Mouse (Mus musculus): ENCODE measurements around the gene Ticam1. TPM values are rescaled to one million over a fixed set of nuclear protein-coding genes. Genes with fewer than 3 reads are reported as not detected.

Ticam1 gene
- polyA plus RNA-seq, 1 experiment from 2014 or later = 4.3 TPM

DNA sequence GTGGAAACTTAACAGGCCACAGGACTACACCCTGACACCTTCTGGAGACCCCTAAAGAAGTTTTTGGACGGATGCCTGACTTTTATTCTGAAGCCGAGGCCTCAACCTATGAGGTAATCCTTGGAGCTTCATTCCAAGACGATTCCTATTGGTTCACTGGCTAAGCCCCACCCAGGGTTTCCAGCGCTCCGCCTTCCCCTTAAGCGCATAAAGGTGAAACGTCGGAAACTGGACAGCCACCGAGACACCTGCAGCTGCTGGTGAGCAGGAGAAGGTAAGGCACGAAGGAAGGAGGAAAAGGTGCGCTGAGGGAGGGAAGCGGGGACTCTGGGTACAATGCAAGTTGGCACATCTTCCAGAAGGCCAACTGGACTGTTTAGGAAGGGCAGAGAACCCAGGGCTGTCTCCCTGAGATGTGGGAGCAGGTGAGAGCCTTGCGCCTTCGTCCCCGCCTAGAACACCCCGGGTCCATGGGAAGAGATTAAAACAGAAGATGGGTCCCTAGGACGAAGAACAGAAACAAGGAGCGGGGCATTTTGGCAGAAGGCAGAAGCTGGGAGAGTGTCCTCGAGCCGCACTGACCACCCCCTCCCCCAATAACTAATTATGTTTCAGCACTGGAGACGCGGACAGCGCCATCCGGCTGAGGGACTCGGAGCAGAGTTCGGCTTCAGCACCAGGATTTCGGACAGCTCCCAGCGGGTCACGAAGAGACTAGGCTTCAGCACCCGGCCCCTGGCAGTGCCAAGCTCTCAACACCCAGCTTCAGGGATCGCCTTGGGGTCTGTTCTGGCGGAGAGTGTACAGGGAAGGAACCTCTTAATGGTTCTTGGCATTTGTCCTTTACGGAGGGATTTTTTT is 34.8 kb downstream of the Ticam1 start:
- Histone ChIP-seq H3K4me1 (no peaks in the 10 kb centered on the region; the same call in 1 of the 2 replicates), H3K27ac (no peak overlapping the region), H3K4me3 (no peak overlapping the region), H3K27me3 (peaks cover 12% of the 10 kb centered on the region), H3K9me3 (no peaks in the 10 kb centered on the region), H3K4me2 (no peak overlapping the region), H3K9ac (no peak overlapping the region), H3K36me3 (no peaks in the 10 kb centered on the region)
- no peak for ATAC-seq (ENCODE audit: insufficient number of reproducible peaks, insufficient read depth, low FRiP score, low TSS enrichment, low read depth)
- under 1% methylated on average over 33 of the region's 33 CpGs for WGBS

DNA sequence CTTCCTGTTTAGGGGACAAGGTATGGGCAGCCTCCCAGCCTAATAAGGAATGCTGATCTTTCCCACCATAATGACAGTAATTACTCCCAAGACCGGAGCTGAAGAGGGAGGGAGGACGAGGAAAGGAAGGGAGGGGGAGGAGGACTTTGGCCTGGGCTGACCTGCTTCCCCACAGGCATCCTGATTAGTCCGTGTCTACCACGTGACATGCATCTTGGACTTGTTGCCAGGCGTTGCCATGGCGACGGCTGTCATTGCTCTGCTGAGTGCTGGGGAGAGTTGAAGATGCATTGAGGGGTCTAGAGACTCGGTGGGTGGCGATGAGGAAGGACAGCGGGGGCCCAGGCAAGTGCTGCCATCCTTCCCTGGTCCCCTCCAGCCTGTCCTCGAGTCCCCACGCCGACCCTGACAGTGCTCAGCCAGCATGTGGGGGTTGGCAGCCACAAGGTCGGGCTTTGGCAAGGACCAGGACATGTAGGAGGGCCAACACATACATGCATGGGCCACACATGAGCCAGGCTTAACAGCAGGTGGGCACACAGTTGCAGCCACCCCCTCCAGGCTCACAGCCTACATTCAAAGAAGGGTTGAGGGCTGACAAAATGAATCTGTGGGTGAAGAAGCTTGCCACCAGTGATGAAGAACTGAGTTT is 42.6 kb downstream of the Ticam1 start:
- Histone ChIP-seq H3K27me3 (0 out of 2 replicates have a peak, but pooled peaks cover under 1% of the 10 kb centered on the region), H3K4me1 (peaks cover 4% of the 10 kb centered on the region; the same call in 1 of the 2 replicates), H3K9ac (no peak overlapping the region), H3K36me3 (no peaks in the 10 kb centered on the region), H3K4me2 (no peak overlapping the region), H3K4me3 (no peak overlapping the region), H3K27ac (no peak overlapping the region), H3K9me3 (no peaks in the 10 kb centered on the region)
- 5% methylated on average over 14 of the region's 14 CpGs for WGBS
- ATAC-seq (ENCODE audit: insufficient number of reproducible peaks, insufficient read depth, low FRiP score, low TSS enrichment, low read depth) = no peak

DNA sequence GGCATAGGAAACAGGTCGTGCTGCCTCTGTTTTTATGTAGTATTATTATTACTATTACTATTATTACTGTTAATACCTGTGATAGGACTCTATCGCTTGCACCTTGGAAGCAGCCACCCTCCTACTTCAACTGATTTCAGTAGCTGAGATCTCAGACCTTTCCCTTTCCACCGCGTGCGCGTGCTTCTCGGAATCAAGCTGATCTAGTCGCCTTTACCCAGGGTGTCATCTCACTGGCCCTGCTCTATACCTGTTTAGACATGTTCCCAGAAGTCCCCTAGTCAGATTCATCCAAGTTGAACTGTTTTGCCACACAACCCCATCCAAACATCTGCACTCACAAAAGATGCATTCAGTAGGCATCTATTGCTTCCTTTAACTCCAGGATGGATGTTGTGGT is 43.2 kb downstream of the Ticam1 start:
- H3K27me3 ChIP-seq = 0 out of 2 replicates have a peak, but pooled peaks cover 3% of the 10 kb centered on the region
- 46% methylated on average over 8 of the region's 8 CpGs for WGBS
- H3K9me3 ChIP-seq = no peaks in the 10 kb centered on the region
- H3K27ac ChIP-seq = no peak overlapping the region
- no peak for ATAC-seq (ENCODE audit: insufficient number of reproducible peaks, insufficient read depth, low FRiP score, low TSS enrichment, low read depth)
- no peak overlapping the region for H3K4me3 ChIP-seq
- H3K4me1 ChIP-seq = peaks cover 4% of the 10 kb centered on the region; the same call in 1 of the 2 replicates
- no peak overlapping the region for H3K4me2 ChIP-seq
- H3K9ac ChIP-seq = no peak overlapping the region
- no peaks in the 10 kb centered on the region for H3K36me3 ChIP-seq

DNA sequence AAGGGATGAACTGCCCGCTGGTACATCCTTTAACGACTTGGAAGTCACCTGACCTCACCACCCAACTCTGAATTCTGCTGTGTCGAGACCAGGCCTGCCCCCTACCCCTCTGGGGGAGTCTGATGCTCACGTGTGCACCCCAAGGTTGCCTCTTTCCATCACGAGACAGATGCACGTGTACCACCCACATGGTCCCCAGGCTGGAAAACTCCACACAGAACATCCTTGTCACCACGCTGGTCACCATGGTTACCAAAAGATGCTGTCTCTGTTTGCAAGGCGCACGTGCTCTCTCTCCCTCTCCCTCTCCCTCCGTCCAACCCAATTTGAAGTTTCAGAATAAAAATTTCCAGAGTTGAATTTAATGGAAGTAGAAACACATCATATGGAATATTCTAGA is 46.6 kb downstream of the Ticam1 start:
- Histone ChIP-seq H3K36me3 (no peaks in the 10 kb centered on the region), H3K4me2 (no peak overlapping the region), H3K9me3 (no peaks in the 10 kb centered on the region), H3K27ac (no peak overlapping the region), H3K4me1 (peaks cover 4% of the 10 kb centered on the region; the same call in 1 of the 2 replicates), H3K27me3 (0 out of 2 replicates have a peak, but pooled peaks cover 3% of the 10 kb centered on the region), H3K4me3 (no peak overlapping the region), H3K9ac (no peak overlapping the region)
- no peak for ATAC-seq (ENCODE audit: insufficient number of reproducible peaks, insufficient read depth, low FRiP score, low TSS enrichment, low read depth)
- WGBS = 64% methylated on average over 10 of the region's 10 CpGs

DNA sequence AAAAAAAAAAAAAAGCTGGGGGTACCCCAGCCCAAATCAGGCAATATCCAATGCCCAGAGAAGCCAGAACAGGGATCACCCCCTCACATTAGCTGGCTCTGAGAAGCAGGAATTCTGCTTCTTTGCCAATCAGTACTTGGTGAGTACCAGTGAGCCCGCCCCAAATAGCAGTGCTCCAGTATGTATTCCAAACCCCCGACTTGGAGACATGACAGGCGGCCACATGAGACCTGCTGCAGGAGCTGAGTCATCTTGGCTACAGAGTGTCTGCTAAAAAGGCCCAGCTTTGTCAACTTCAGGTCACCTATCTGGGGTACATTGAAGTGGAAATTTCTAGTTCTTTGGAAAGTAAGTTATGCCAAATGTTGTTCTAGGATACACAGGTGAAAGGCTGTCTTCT is 50.0 kb downstream of the Ticam1 start:
- 64% methylated on average over 3 of the region's 3 CpGs for WGBS
- no peak for ATAC-seq (ENCODE audit: insufficient number of reproducible peaks, insufficient read depth, low FRiP score, low TSS enrichment, low read depth)

DNA sequence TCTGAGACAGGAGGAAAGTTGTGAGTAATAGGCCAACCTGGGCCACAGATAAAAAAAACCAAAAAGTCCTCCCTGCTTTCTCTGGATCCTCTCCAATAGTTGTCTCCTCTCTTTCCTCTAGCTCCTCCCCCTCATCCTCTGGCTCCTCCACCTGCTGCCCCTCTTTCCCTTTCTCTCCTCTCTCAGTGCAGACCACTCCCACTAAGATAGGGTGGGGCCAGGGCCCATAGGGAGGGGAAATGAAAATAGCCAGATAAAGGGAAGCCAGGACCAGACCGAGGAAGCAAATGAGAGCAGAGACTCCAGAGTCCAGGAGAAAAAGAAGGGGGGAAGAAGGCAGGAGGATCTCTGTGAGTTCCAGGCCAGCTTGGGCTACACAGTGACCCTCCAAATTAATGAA is 51.7 kb downstream of the Ticam1 start:
- WGBS = 56% methylated on average over 1 of the region's 1 CpGs

More for the DNA sequence above, 50.0 kb downstream of the Ticam1 start:
- H3K4me3 ChIP-seq = no peak overlapping the region
- no peaks in the 10 kb centered on the region for H3K36me3 ChIP-seq
- H3K4me1 ChIP-seq = no peaks in the 10 kb centered on the region
- H3K9ac ChIP-seq = no peak overlapping the region
- H3K27me3 ChIP-seq = 0 out of 2 replicates have a peak, but pooled peaks cover 3% of the 10 kb centered on the region
- no peaks in the 10 kb centered on the region for H3K9me3 ChIP-seq
- no peak overlapping the region for H3K4me2 ChIP-seq
- no peak overlapping the region for H3K27ac ChIP-seq

DNA sequence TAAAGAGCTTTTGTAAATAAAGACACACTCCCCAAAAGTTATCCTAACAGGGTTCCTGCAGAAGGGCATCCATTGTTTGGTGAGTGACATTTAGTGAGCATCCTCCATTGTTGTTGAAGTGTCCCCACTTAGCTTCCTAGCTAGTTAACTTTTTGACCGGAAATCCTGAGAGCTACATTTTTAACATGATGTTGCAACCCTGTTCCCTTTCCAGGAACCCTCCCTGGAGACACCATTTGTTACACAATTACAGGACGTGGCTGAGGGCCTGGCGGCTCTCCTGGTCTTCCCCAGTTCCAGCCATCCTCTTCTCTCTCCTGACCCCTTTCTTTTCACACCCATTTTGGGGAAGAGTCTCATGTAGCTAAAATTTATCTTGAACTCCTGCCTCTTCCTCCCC is 56.8 kb downstream of the Ticam1 start:
- ATAC-seq (ENCODE audit: insufficient number of reproducible peaks, insufficient read depth, low FRiP score, low TSS enrichment, low read depth) = no peak
- WGBS = 58% methylated on average over 3 of the region's 3 CpGs
- Histone ChIP-seq H3K27ac (no peak overlapping the region), H3K9me3 (no peaks in the 10 kb centered on the region), H3K27me3 (no peaks in the 10 kb centered on the region), H3K4me2 (peak overlapping the region; percentile 87; the same call in 1 of the 2 replicates), H3K36me3 (no peaks in the 10 kb centered on the region), H3K4me3 (no peak overlapping the region), H3K4me1 (peaks cover 27% of the 10 kb centered on the region), H3K9ac (no peak overlapping the region)

More for the DNA sequence above, 51.7 kb downstream of the Ticam1 start:
- no peaks in the 10 kb centered on the region for H3K9me3 ChIP-seq
- no peak for ATAC-seq (ENCODE audit: insufficient number of reproducible peaks, insufficient read depth, low FRiP score, low TSS enrichment, low read depth)
- no peaks in the 10 kb centered on the region for H3K36me3 ChIP-seq
- H3K27ac ChIP-seq = no peak overlapping the region
- no peak overlapping the region for H3K4me2 ChIP-seq
- no peak overlapping the region for H3K4me3 ChIP-seq
- no peak overlapping the region for H3K9ac ChIP-seq
- 0 out of 2 replicates have a peak, but pooled peaks cover 3% of the 10 kb centered on the region for H3K27me3 ChIP-seq
- no peaks in the 10 kb centered on the region for H3K4me1 ChIP-seq

MicroRNAs within 50 kb of the gene (microRNA counts, 519-probe panel; counts per million panel counts)
- microRNA mmu-miR-7b = 2,285 counts per million, percentile 56 among the panel's probes with 10 or more counts

Small RNA genes within 50 kb of the gene (microRNA-seq; reads per million reads assigned to microRNA genes)
- 47.3 reads per million, percentile 43 among the genes with 10 or more reads in this experiment for gene Mir7b

Other genes starting within 250 kb of the Ticam1 start
- gene Sh3gl1, start 240.2 kb downstream of the Ticam1 start, polyA plus RNA-seq (2015; fragmentation: Nextera tagmentation; extraction: Ambion mirVana) = 175 and 185 TPM in 2 replicates
- gene Chaf1a, start 236.3 kb downstream of the Ticam1 start, polyA plus RNA-seq (2015; fragmentation: Nextera tagmentation; extraction: Ambion mirVana) = 25.8 and 34.8 TPM in 2 replicates
- gene Ubxn6, start 201.8 kb downstream of the Ticam1 start, polyA plus RNA-seq (2015; fragmentation: Nextera tagmentation; extraction: Ambion mirVana) = 47.6 and 51.2 TPM in 2 replicates
- 151 and 155 TPM in 2 replicates for gene Hdgfl2, start 197.2 kb downstream of the Ticam1 start, polyA plus RNA-seq (2015; fragmentation: Nextera tagmentation; extraction: Ambion mirVana)
- 0.07 and 0.10 TPM in 2 replicates for gene Plin4, start 167.0 kb downstream of the Ticam1 start, polyA plus RNA-seq (2015; fragmentation: Nextera tagmentation; extraction: Ambion mirVana)
- gene Plin5, start 159.2 kb downstream of the Ticam1 start, polyA plus RNA-seq (2015; fragmentation: Nextera tagmentation; extraction: Ambion mirVana) = 0.17 and 0.30 TPM in 2 replicates
- gene Lrg1, start 154.8 kb downstream of the Ticam1 start, polyA plus RNA-seq (2015; fragmentation: Nextera tagmentation; extraction: Ambion mirVana) = 0.24 and 0.30 TPM in 2 replicates
- 2.4 and 2.5 TPM in 2 replicates for gene Sema6b, start 136.4 kb downstream of the Ticam1 start, polyA plus RNA-seq (2015; fragmentation: Nextera tagmentation; extraction: Ambion mirVana)
- 13.8 and 13.9 TPM in 2 replicates for gene Tnfaip8l1, start 114.3 kb downstream of the Ticam1 start, polyA plus RNA-seq (2015; fragmentation: Nextera tagmentation; extraction: Ambion mirVana)
- gene Mydgf, start 92.9 kb downstream of the Ticam1 start, polyA plus RNA-seq (2015; fragmentation: Nextera tagmentation; extraction: Ambion mirVana) = 86.3 and 91.0 TPM in 2 replicates
- 34.9 and 37.5 TPM in 2 replicates for gene Dpp9, start 57.9 kb downstream of the Ticam1 start, polyA plus RNA-seq (2015; fragmentation: Nextera tagmentation; extraction: Ambion mirVana)
- gene Fem1a, start 20.0 kb downstream of the Ticam1 start, polyA plus RNA-seq (2015; fragmentation: Nextera tagmentation; extraction: Ambion mirVana) = 13.5 and 14.1 TPM in 2 replicates
- 65.8 and 83.2 TPM in 2 replicates for gene Plin3, start 16.1 kb upstream of the Ticam1 start, polyA plus RNA-seq (2015; fragmentation: Nextera tagmentation; extraction: Ambion mirVana)
- gene Arrdc5, start 23.5 kb upstream of the Ticam1 start, polyA plus RNA-seq (2015; fragmentation: Nextera tagmentation; extraction: Ambion mirVana) = not detected in 2 replicates
- gene Uhrf1, start 26.5 kb upstream of the Ticam1 start, polyA plus RNA-seq (2015; fragmentation: Nextera tagmentation; extraction: Ambion mirVana) = 135 and 143 TPM in 2 replicates
- 36.5 and 36.9 TPM in 2 replicates for gene Kdm4b, start 49.3 kb upstream of the Ticam1 start, polyA plus RNA-seq (2015; fragmentation: Nextera tagmentation; extraction: Ambion mirVana)
- gene Ptprs, start 199.7 kb upstream of the Ticam1 start, polyA plus RNA-seq (2015; fragmentation: Nextera tagmentation; extraction: Ambion mirVana) = 120 and 121 TPM in 2 replicates
- gene Znrf4, start 235.6 kb upstream of the Ticam1 start, polyA plus RNA-seq (2015; fragmentation: Nextera tagmentation; extraction: Ambion mirVana) = not detected in 2 replicates